Mouse (Mus musculus): Measurements from ENCODE around the gene Psph.

GRCm38 (mm10) chr5:129787818-129788593, 757 bp upstream of the Psph start:
- TF ChIP-seq POLR2A (IDR thresholded peaks at IDR 0.05; ENCODE audit: low read depth, low read length) (no peak), CTCF (conservative IDR thresholded peaks at IDR 0.05 in 1 of 2, IDR thresholded peaks at IDR 0.05 in 1 of 2; ENCODE audit: low read depth in 2 of 2, low read length in 2 of 2) (no peak), CHD2 (IDR thresholded peaks at IDR 0.05; ENCODE audit: low read length) (no peak), USF1 (IDR thresholded peaks at IDR 0.05; ENCODE audit: low read depth, low read length) (no peak), HCFC1 (IDR thresholded peaks at IDR 0.05; ENCODE audit: low read depth, low read length) (no peak), MAFK (IDR thresholded peaks at IDR 0.05; ENCODE audit: insufficient replicate concordance, low read length) (no peak), SIN3A (IDR thresholded peaks at IDR 0.05; ENCODE audit: low read length) (no peak; the same call in none of the 2 replicates), EP300 (IDR thresholded peaks at IDR 0.05; ENCODE audit: low read length) (no peak)

Measured in CH12.LX (cell line).